Mouse (Mus musculus): ENCODE results near the gene Art5. TPM values are rescaled to one million over a fixed set of nuclear protein-coding genes. Genes with fewer than 3 reads are reported as not detected.

The Art5 gene
- total and polyA plus RNA-seq, 3 experiments = 0.85 to 3.9 (median 2.7) TPM

DNA sequence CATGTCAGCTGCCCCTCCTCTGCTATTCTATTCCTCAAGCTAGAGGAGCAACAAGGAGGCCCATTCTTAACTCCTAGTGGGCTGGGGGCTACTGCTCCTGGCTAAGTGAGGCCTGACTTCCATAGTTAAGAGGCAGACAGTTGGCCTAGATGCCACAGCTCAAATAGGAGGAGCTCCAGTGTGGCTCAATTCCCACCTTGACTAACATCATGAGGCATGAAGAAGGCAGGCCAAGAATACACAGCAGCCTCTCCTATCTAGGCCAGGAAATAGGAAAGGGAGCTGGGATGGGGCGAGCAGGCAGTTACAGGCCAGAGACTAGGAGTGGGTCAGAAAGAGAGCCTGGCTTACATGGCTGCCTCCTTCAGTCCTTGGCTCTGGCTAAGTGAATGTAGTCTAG is 1.1 kb downstream of the Art5 start:
- H3K9me3 ChIP-seq (replicated peaks; ENCODE audit: low read length) = no peaks in the 10 kb centered on the region
- no peaks in the 10 kb centered on the region for H3K36me3 ChIP-seq (replicated peaks in 1 of 2; ENCODE audit: control insufficient read depth in 1 of 2, insufficient read depth in 1 of 2, low read length in 1 of 2)
- in situ Hi-C loops (cut with MboI; ENCODE audit: low pct_ligation_motif_present, low pct_unique_long_range_greater_than_20kb, low sequenced_read_pairs) = no loop called here
- no peak overlapping the region for H3K4me3 ChIP-seq (replicated peaks in 1 of 3; ENCODE audit: low read depth in 2 of 3, low read length in 2 of 3, poor library complexity in 1 of 3)
- no peak overlapping the region for H3K9ac ChIP-seq (ENCODE audit: insufficient read depth, low read depth)
- no peak overlapping the region for H3K4me2 ChIP-seq (ENCODE audit: insufficient read depth, low read depth, poor library complexity, severe bottlenecking)
- dilution Hi-C loops (cut with MboI; ENCODE audit: extremely low pct_ligation_motif_present, extremely low pct_unique_long_range_greater_than_20kb, low sequenced_read_pairs) = no loop called here
- TF ChIP-seq ZKSCAN1 (IDR thresholded peaks at IDR 0.05; ENCODE audit: borderline replicate concordance, low read depth, low read length) (no peak), USF2 (conservative IDR thresholded peaks at IDR 0.05; ENCODE audit: low read depth, low read length) (no peak), ZNF384 (IDR thresholded peaks at IDR 0.05; ENCODE audit: low read depth, low read length) (no peak), ETS1 (conservative IDR thresholded peaks at IDR 0.05; ENCODE audit: low read depth, low read length) (no peak), CHD2 (IDR thresholded peaks at IDR 0.05; ENCODE audit: low read length) (no peak), RAD21 (IDR thresholded peaks at IDR 0.05; ENCODE audit: low read depth, low read length) (no peak), MAFK (IDR thresholded peaks at IDR 0.05; ENCODE audit: insufficient replicate concordance, low read length) (no peak), JUND (conservative IDR thresholded peaks at IDR 0.05; ENCODE audit: low read depth, low read length) (no peak), ZC3H11A (IDR thresholded peaks at IDR 0.05; ENCODE audit: low read depth, low read length) (no peak), MXI1 (IDR thresholded peaks at IDR 0.05; ENCODE audit: low read depth, low read length) (no peak), CTCF (conservative IDR thresholded peaks at IDR 0.05 in 1 of 2, IDR thresholded peaks at IDR 0.05 in 1 of 2; ENCODE audit: low read depth in 2 of 2, low read length in 2 of 2) (no peak), BHLHE40 (IDR thresholded peaks at IDR 0.05; ENCODE audit: low read depth, low read length) (no peak), NELFE (IDR thresholded peaks at IDR 0.05; ENCODE audit: low read depth, low read length) (no peak), MAX (IDR thresholded peaks at IDR 0.05; ENCODE audit: low read length) (no peak), E2F4 (IDR thresholded peaks at IDR 0.05; ENCODE audit: insufficient replicate concordance, low read depth, low read length) (no peak), EP300 (IDR thresholded peaks at IDR 0.05; ENCODE audit: low read length) (no peak), ZMIZ1 (IDR thresholded peaks at IDR 0.05; ENCODE audit: low read depth, low read length) (no peak)
- no peaks in the 10 kb centered on the region for H3K79me2 ChIP-seq (replicated peaks; ENCODE audit: control insufficient read depth, extremely low read depth, insufficient read depth, poor library complexity, severe bottlenecking)
- no peaks in the 10 kb centered on the region; a peak in 1 of 4 replicates for H3K4me1 ChIP-seq (ENCODE audit: control insufficient read depth in 1 of 2, insufficient read depth in 2 of 2)
- no peak overlapping the region for H3K27ac ChIP-seq (ENCODE audit: insufficient read depth, low read depth)
- no peaks in the 10 kb centered on the region for H3K27me3 ChIP-seq (replicated peaks)
- no peak for DNase-seq (ENCODE audit: extremely low read depth)

- H3K4me1 ChIP-seq (ENCODE audit: control insufficient read depth in 1 of 2, insufficient read depth in 2 of 2) = peaks cover 0 to 2% of the 10 kb centered on the region in 2 experiments; a peak in 1 of 4 replicates
- no peaks in the 10 kb centered on the region for H3K79me2 ChIP-seq (replicated peaks; ENCODE audit: control insufficient read depth, extremely low read depth, insufficient read depth, poor library complexity, severe bottlenecking)
- dilution Hi-C loops (cut with MboI; ENCODE audit: extremely low pct_ligation_motif_present, extremely low pct_unique_long_range_greater_than_20kb, low sequenced_read_pairs) = no loop called here
- H3K27ac ChIP-seq (ENCODE audit: insufficient read depth, low read depth) = no peak overlapping the region
- no peaks in the 10 kb centered on the region for H3K27me3 ChIP-seq (replicated peaks)
- DNase-seq (ENCODE audit: extremely low read depth) = no peak
- H3K36me3 ChIP-seq (replicated peaks in 1 of 2; ENCODE audit: control insufficient read depth in 1 of 2, insufficient read depth in 1 of 2, low read length in 1 of 2) = no peaks in the 10 kb centered on the region
- in situ Hi-C loops (cut with MboI; ENCODE audit: low pct_ligation_motif_present, low pct_unique_long_range_greater_than_20kb, low sequenced_read_pairs) = no loop called here
- no peak overlapping the region for H3K9ac ChIP-seq (ENCODE audit: insufficient read depth, low read depth)
- H3K9me3 ChIP-seq (replicated peaks; ENCODE audit: low read length) = no peaks in the 10 kb centered on the region
- no peak overlapping the region for H3K4me2 ChIP-seq (ENCODE audit: insufficient read depth, low read depth, poor library complexity, severe bottlenecking)
- TF ChIP-seq GABPA (IDR thresholded peaks at IDR 0.05; ENCODE audit: insufficient replicate concordance, low read depth, low read length) (no peak), MEF2A (IDR thresholded peaks at IDR 0.05; ENCODE audit: borderline replicate concordance, low read depth, low read length) (no peak), RAD21 (IDR thresholded peaks at IDR 0.05; ENCODE audit: low read depth, low read length) (no peak), MAZ (IDR thresholded peaks at IDR 0.05; ENCODE audit: low read depth, low read length) (no peak), JUND (conservative IDR thresholded peaks at IDR 0.05; ENCODE audit: low read depth, low read length) (no peak), NELFE (IDR thresholded peaks at IDR 0.05; ENCODE audit: low read depth, low read length) (no peak), TBP (conservative IDR thresholded peaks at IDR 0.05; ENCODE audit: low read depth, low read length) (no peak), NRF1 (IDR thresholded peaks at IDR 0.05; ENCODE audit: low read depth, low read length) (no peak), IRF4 (IDR thresholded peaks at IDR 0.05; ENCODE audit: low read depth, low read length) (no peak), ZKSCAN1 (IDR thresholded peaks at IDR 0.05; ENCODE audit: borderline replicate concordance, low read depth, low read length) (no peak), CTCF (conservative IDR thresholded peaks at IDR 0.05 in 1 of 2, IDR thresholded peaks at IDR 0.05 in 1 of 2; ENCODE audit: low read depth in 2 of 2, low read length in 2 of 2) (no peak), JUN (IDR thresholded peaks at IDR 0.05; ENCODE audit: insufficient read depth, low read depth, low read length) (no peak), E2F4 (IDR thresholded peaks at IDR 0.05; ENCODE audit: insufficient replicate concordance, low read depth, low read length) (no peak), ELF1 (IDR thresholded peaks at IDR 0.05; ENCODE audit: low read depth, low read length) (no peak), EP300 (IDR thresholded peaks at IDR 0.05; ENCODE audit: low read length) (no peak), MYC (IDR thresholded peaks at IDR 0.05; ENCODE audit: low read depth, low read length) (no peak), CHD2 (IDR thresholded peaks at IDR 0.05; ENCODE audit: low read length) (no peak), POLR2A (IDR thresholded peaks at IDR 0.05; ENCODE audit: low read depth, low read length) (no peak), CHD1 (IDR thresholded peaks at IDR 0.05; ENCODE audit: low read depth, low read length) (no peak), ETS1 (conservative IDR thresholded peaks at IDR 0.05; ENCODE audit: low read depth, low read length) (no peak)
- H3K4me3 ChIP-seq (replicated peaks in 1 of 3; ENCODE audit: low read depth in 2 of 3, low read length in 2 of 3, poor library complexity in 1 of 3) = no peak overlapping the region
These were observed 2.6 kb downstream of the Art5 start for GRCm38 (mm10) chr7:102106700-102107141.
